Mouse (Mus musculus) large intestine, adult 2 months (tissue): ENCODE data around the gene Cadps2. TPM values are rescaled to one million over a fixed set of nuclear protein-coding genes. Genes with fewer than 3 reads are reported as not detected.

Source experiments
- DNase-seq: peaks from one replicate; pipeline ENCODE4 v3.0.0-alpha.2; 2012; ENCODE audit warnings: low read depth, low spot score
- WGBS: fragments of 180-500 bp; shearing (Covaris S2); methylation state at CpG from one replicate; pipeline ENCODE4 v1.1.7; 2018; 5-methylcytosine and 5-hydroxymethylcytosine counted together
- polyA plus RNA-seq: library from polyadenylated mRNA; depleted of rRNA; stranded (reverse); fragments of >200 nt; gene quantifications from 2 replicates; pipeline ENCODE4 v1.2.3, GENCODE M21; 2012

Cadps2 gene
- polyA plus RNA-seq, 1 experiment, result 4.1 TPM

DNA sequence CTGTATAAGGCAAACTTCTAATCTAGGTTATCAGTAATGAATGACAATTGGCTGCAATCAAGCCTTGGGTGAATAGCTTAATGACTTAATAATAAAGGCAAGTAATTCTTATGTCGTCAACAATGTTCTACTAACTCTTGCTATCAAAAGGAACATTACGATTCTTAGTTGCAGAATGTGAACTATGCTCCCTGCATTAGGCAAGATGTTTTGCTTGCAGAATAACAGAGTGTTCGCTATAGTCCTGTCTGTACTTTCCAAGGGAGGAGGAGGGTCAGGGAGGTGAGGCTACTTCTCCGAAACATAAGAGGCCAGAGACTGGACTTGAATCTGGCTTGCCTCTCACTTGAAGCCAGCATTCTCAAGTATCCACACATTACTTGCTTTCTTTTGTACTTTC lies 446.5 kb downstream of the Cadps2 start:
- WGBS, result 81% methylated on average over 4 of the region's 4 CpGs
- no peak for DNase-seq

DNA sequence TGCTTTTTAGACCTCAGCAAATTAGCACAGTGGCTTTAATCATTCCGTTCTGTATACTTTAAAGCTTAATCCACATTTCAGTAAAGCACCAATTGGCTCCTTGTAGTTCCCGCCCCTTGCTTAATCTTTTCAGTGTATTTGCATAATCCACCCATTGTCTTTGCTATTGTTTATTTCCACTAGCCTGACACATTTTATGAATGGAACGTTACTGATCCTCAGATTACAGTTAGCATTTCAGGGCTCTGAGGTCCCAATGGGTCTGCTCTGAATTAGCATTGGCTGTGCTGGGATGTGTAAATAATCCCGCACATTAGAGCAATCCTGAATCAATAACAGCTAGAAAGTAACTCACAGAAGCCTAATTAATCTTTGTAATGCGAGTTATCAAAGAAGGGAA lies 452.5 kb downstream of the Cadps2 start:
- WGBS, result 61% methylated on average over 5 of the region's 5 CpGs
- no peak for DNase-seq

DNA sequence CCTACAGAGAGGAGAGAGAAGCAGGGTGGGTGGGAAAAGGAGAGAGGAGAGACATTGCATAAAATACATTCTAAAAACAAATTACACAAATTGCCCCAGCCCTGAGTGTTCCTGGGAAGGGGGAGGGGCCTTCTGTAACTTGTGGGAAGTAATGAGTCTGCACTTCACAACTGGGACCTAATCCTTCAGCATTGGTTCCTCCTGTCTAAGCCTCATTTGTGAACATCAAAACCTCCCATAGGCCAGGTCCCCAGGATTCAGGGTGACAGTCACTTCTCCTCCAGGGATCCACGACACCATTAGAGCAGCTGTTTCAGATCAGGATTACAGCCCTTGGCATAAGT lies 456.2 kb downstream of the Cadps2 start:
- no peak for DNase-seq
- WGBS, result 55% methylated on average over 1 of the region's 1 CpGs

DNA sequence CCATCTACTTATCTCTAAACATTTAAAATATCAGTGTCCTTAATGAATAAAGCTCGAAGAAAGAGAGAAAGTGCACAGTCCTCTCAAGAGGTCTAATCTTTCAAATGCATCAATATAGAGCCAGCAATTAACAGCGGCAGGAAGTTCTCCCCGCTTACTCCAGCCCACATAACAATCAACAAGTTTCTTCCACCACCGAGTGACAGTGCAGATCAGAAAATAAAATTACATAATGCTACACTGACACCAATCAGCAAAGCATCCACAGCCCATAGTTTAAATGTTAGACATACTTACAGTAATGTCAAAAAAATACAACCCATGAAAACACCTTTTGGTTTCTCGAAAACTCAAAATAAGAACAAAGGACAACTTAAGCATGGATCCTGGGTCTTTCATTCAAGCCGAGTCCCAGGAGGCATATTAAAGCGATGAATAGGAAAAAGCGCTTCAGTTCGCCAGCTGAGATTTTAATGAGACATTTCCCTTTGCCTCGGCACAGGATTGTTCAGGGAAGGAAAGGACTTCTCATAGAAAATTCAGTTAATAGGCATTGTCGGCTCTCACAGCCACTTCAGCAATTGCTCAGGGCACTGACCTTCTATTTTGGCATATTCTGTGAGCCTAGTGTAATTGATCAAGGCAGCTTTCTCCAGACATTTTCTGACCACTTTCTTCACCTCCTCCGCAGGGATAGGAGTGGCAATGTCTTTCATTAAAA lies 456.8 kb downstream of the Cadps2 start:
- no peak for DNase-seq
- 59% methylated on average over 12 of the region's 12 CpGs for WGBS

DNA sequence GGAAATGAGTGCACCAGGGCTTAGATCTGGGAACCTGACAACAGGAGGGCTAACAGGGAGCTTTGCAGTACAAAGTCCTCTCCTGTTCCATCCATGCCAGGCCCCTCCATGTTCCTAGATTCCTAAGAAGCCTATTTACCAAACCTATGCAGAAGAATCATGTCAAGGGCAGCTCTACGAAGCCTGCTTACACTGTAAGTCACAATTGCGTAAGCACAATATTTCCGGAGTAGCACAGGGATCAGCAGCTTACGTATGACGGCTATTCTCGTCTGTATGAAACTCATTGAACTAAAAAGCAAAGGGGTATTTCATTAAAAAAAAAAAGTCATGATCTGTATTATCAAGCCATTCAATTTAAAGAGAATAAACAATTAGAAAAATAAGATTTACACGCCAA lies 462.9 kb downstream of the Cadps2 start:
- DNase-seq, result no peak
- 82% methylated on average over 7 of the region's 7 CpGs for WGBS

DNA sequence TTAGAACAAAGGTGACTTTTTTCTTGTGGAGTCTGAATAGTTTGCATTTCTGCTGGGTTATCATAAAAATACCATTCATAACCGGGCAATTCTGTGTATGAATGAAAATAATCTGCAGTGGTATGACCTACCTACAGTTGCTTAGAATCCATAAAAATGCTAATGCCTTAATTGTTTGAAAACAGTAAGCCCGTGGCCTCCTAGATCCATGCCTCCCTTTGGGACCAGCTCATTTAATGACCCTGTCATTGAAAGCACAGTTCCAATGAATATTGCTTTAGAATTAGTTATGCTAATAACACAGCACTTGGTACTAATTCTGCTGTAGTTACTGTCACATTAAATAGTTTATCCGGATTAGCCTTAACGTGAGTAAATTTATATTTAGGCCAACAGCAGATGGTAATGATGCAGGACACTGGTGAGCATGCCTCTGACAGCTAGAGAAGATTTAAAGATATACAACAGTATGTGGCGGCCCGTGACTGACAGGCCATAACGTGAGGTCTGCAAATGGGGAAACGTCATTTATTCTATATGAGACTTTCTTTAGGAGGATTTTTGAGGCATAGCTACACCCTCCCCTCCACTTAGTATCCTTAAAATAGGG lies 477.3 kb downstream of the Cadps2 start:
- WGBS, result 77% methylated on average over 8 of the region's 8 CpGs
- DNase-seq, result no peak

DNA sequence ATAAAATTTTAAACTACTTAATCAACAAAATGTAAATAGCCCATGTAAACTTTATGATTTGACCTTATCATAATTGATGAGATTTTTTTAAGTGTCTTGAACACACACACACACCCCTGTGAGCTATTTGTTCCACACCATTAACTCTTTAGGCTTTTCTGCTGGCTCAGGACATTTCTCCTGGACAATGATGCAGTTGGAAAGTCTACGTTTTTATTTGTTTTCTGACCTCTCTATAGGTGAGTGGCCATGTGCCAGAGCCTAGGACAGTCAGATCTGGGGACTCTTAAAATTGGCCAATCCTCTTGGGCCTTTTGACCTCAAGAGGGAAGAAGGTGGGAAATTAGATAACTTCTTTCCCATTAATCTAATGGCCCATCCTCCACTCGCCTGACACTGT lies 478.6 kb downstream of the Cadps2 start:
- no peak for DNase-seq
- WGBS, result 74% methylated on average over 2 of the region's 2 CpGs

DNA sequence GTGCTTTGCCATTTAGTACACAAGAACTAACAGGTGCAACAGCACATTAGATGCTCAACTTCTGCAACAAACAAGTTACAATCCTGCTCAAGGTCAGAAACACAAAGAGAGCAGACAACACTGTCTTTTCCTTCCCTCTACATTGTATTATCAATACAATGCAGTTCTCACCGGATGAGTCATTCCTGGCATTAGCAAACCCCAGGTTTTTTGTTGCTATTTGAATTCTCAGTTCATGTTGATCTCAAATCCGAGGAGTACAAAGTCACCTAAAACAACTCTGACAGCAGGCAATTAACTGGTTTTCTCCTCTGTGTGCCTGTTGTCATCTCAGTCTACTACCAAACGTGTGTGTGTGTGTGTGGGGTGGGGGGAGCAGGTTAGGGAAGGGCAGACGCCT lies 483.1 kb downstream of the Cadps2 start:
- no peak for DNase-seq

DNA sequence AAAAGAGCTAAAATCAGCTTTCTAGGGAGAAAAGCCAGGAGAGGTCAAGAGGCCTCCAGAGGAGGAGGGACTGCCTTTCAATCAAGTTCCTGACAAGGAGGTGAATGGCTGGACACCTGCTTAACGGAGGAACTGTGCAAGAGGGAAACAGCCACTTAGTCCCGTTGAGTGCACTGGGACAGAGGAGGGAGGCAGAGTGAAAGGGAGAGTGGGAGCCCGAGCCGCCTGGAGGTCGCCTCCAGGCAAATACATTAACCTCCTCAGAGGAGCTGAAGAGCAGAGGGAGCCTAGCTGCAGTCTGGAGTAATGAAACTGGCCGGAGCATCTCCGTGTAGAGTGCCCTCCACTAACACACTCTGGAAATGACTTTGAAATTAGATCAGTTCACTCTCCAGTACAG lies 485.7 kb downstream of the Cadps2 start:
- no peak for DNase-seq
- 44% methylated on average over 7 of the region's 7 CpGs for WGBS

More for the DNA sequence above, 483.1 kb downstream of the Cadps2 start:
- 55% methylated on average over 4 of the region's 4 CpGs for WGBS

DNA sequence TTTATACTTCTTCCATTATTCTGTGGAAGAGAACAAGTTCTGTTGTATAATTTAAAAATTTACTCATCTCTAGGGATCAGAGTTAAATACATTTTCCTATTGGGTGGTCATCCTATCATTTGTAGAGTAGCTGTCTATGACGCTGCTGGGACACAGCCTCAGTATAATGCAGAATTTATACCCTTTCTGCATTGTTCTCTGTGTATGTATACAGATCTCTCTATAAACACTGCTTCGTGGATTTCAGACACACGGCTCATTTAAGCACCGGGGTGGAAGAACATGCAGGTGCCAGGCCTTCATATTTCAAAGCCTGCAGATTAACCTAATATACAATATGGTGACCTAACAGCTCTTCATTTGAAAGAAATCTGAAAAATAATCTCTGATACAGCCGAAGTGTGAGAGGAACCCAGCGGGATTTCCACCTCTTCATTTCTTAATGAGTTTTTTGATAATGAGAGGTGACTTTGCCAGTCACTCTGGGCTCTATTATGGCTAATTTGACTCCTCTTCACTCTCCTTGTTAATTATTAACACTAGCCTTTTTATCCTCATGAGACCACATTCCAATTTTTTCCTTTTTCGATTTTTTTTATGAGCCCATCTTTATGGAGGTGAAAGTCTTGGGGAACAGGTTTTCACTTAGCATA lies 501.7 kb downstream of the Cadps2 start:
- whole genome bisulfite sequencing, result 48% methylated on average over 7 of the region's 7 CpGs

DNA sequence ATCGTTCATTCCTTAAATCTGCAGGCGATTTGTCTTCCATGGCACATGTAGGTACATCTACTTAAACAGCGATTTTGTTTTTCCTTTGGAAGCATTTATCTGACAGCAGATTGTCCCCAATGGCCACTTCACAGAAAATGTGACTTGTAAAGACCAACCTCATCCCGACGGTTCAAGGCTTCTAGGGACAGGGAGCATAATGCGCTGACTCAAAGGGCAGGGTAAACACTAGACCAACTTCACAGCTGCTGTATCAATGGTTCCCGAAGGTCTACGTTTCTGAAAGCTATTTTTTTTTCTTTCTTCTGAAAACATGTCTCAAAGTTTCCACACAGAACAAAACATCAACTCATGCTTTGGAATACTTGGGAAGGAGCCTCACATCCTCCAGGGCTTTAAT lies 524.3 kb downstream of the Cadps2 start:
- WGBS, result 76% methylated on average over 8 of the region's 8 CpGs
- DNase-seq, result no peak

More for the DNA sequence above, 501.7 kb downstream of the Cadps2 start:
- no peak for DNase-seq

DNA sequence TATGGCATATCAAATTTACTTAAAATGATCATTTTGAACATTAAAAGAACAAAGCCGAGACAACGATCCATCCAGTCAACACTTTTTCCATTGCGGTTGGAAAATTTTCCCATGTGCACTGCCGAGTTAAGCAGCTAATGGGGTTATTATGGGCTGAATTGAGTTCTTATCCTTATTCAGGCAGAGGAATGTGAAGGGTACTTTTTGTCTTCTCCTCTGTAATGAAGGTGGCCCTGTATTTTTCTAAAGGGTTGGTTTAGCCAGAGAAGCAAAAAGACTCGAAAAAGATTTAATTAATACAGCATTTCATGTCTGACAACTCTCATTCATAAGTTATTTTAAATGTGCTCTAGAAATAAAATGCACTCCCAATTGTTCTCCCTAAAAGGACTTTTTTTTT lies 524.9 kb downstream of the Cadps2 start:
- 80% methylated on average over 5 of the region's 5 CpGs for WGBS
- DNase-seq, result no peak

DNA sequence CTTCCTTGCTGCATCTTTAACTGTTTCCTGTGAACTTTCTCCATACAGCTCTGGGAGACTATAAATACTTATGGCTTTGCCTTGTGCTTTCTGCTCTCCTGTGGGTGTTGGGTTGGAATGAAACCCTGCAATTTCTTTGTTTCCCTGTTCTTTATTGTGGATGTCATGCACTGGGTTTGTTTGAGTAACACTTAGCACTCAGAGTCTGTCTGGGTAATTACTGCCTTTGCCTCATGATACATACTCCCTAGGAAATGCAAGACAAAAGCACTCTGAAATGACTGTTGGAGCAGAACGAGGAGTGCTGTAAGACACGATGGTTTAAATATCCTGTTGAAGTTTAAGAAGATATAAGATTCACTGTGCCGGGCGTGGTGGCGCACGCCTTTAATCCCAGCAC lies 533.2 kb downstream of the Cadps2 start:
- DNase-seq, result no peak
- WGBS, result 73% methylated on average over 6 of the region's 6 CpGs

DNA sequence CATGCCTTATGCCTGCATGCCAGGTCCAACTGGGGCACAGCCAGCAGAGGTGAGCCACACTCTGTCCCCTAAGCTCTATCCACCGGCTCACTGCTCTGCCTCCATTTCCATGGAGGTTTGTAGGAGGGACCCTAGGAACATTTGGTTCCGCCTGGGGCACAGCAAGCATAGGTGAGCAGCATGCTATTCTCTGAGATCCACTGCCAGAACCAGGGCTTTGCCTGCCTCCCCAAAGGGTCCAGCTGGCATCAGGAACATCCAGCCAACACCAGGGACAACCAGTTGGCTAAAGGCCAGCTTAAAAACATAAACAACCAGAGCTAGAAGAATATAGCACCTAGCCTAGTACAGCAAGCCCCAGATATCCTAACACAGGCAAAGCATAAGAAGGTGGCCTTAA lies 540.6 kb downstream of the Cadps2 start:
- 83% methylated on average over 2 of the region's 2 CpGs for WGBS
- DNase-seq, result no peak

DNA sequence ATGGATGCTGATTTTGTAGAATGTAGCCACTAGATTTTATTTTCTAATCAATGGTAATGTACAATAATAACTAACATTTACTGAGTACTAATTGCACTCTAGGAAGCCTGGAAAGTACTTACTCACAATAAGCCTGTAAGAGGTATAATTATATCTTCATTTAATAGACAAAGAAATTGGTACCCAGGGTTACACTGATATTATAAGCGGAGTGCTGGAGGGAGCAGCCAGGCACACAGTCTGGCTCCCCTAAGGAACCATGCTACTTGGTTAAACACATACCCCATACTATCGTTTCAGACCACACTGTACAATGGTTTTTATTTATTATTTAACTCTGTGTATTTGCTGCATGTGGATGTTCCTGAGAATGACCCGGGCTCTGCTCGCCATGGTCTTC lies 544.5 kb downstream of the Cadps2 start:
- WGBS, result 91% methylated on average over 4 of the region's 4 CpGs
- no peak for DNase-seq

DNA sequence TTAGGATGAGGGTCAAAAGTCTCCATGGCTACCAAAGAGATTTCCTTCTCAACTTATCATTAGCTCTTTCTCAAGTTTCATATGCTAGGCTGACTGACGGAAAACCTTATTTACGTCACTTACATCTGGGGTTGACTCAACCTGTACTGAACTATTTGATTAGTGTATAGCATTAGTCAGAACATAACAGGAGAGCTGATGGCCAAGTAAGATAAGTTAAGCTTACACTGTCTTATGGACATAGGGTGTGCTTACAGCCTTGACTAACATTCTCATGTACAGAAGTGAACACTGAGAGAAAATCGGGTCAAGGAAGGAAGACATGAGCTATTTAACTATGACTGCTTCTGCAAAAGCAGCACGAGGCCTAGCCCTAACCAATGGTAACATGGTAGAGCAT lies 550.5 kb downstream of the Cadps2 start:
- WGBS, result 87% methylated on average over 4 of the region's 4 CpGs
- no peak for DNase-seq

DNA sequence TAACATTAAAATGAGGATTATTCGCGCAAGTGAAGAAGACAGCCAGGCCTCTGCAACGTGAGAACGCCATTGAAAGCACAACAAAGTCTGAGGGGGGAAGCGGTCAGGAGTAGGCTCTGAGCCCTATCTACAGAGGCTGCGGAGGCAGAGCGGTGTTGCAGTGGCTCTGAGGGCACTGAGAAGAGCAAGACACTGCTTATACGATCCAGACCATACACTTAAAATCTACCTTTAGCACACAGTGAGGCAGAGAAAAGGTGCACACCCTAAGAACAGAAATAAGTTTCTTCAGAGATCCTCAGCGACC lies 557.8 kb downstream of the Cadps2 start:
- WGBS, result 77% methylated on average over 9 of the region's 9 CpGs
- DNase-seq, result no peak

DNA sequence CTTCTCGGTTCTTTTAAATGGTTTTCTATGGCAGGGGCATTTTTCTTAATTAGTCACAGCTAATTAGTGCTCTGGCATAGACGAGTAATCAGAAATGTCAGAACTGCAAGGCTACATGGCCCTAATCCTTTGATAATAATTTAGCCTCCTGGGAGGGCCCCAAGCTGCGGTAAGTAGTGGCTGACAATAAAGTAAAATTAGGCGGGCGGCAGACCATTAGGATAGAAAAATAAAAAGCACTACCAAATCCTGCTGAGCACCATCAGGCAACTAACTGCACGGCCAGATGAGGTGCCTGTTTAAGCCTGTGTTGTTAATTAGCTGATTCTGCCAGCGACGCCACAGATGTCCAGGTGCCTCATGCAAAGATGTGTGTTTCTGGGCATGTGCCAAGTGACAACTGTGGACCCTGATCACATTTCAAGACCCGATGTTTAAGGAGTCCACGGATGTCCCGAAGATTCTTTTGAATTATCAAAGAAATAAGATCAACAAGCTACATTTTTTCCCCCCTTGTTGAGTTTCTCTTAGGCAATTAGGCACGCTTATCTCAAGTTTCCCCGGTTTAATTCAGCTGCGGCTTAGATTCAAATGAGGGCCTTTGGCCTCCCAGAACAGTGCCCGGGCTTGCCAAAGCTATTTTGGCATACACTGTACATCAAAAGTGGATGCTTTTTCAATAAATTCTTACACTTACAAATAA lies 558.3 kb downstream of the Cadps2 start:
- DNase-seq, result no peak
- WGBS, result 65% methylated on average over 15 of the region's 15 CpGs

DNA sequence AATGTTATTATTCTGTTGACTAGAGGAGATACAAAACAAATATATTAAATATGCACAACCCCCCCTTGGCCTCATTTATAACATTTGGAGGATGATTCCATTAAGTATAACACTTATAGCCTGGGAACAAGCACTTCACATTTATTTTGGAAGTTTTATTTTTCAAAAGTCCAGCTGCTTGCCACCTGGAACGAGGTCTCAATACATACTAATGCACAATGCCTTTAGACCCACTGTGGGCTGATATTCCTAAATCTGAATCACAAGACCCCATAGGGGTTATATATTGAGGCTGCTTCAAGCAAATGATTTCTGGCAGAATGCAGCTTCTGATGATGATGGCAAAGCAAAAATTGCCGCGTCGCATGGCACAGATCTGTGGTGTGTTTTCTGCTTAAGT lies 565.7 kb downstream of the Cadps2 start:
- 81% methylated on average over 4 of the region's 4 CpGs for WGBS
- DNase-seq, result no peak

DNA sequence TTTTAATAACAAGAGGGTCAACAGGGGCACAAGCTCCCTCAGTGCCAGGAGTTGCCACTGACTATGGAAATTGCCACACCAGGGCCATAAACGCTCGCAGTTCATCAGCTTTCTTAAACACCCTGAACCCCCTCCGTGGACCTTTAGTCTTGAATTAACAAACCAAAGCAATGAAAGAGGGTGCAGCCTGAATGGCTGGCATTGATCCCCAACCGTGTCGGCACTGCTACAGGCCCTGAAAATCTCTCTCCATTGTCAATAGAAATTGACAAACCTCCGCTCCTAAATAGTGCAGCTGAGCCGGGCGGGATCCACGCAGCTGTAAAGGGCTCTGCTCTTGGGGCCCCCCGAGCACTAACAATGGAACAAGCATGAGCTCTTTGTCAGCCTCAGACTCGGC lies 566.2 kb downstream of the Cadps2 start:
- 8% methylated on average over 11 of the region's 11 CpGs for WGBS
- DNase-seq, result no peak

DNA sequence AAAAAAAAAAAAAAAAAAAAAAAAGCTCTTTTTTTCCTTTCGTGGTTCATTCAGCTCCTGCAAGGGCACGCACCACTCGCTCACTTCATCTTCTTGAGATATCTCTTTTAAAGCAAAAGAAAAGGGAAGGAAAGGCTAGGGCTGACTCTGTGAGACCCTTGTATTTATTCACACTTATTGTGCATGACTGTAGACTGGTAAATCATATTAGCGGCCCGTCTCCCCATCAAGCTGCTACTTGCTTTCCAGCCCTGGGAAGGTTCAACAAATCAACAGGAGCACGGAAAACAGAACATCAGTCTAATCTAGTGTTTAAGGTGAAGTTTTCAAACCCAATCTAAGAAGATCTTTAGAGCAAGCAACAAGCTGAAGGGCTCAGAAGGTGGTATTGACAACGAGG lies 566.7 kb downstream of the Cadps2 start:
- WGBS, result 47% methylated on average over 7 of the region's 7 CpGs

More for the DNA sequence above, 566.7 kb downstream of the Cadps2 start:
- DNase-seq, result no peak
